Mouse (Mus musculus): ENCODE results near the gene Olfr1013.

Olfr1013 gene

DNA sequence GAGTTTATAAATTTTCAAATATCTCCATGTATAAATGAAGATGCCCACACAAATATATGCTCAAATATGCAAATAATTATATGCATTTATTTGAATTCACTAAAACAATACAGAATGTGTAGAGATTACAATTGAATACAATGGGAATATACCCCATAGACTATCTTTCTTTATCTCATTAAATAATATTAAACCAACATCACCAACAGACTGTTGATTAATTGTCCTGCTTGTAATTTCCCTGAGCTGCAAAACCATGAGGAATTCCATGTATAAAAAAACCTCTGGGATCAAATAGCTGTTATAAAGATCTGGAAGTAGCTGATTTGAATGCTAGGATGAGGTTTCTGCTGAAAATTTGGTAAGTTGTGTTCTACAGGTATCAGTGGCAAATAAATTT is at the start of gene Olfr1013:
TSS of gene Olfr1013 (plus strand) at position 301 of the 400 bp plus-strand sequence.
- DNase-seq (ENCODE audit: low spot score in 2 of 2), result no peak

GRCm38 (mm10) chr2:85725793-85726192 is 41.1 kb upstream of the Olfr1013 start:
- DNase-seq (ENCODE audit: low spot score in 2 of 2), result no peak

DNA sequence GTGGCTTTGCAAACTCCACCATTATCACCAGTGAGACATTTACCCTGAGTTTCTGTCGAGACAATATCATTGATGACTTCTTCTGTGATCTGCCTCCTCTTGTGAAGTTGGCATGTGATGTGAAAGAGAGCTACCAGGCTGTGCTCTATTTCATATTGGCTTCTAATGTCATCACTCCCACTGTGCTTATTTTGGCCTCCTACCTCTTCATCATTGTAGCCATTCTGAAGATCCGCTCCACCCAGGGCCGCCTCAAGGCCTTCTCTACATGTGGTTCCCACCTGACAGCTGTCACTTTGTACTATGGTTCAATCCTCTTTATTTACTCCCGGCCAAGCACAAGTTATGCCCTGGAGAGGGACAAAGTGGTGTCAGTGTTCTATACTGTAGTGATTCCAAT is 13.1 kb upstream of the Olfr1013 start:
- no peak for DNase-seq (ENCODE audit: low spot score in 2 of 2)

DNA sequence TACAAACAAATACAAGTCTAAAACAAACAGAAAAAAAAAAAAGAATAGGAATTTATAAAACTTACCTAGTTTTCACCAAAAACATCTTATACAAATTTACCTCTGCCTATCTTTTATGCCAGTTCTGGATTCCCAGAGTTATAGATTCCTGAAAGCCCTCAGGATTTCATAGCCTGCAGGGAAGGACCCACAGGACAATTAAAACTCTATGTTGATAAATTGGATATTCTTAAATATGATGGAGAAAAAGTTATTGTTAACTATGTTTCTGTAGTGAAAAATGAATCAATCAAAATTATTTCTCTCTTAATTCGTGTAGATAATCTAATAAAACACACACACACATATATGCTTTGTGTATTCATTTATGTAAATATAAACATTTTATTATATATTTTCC is 4.2 kb upstream of the Olfr1013 start, which contains the start of gene Olfr1012:
TSS of gene Olfr1012 (minus strand) at position 101 of the 400 bp plus-strand sequence.
- no peak for DNase-seq (ENCODE audit: low spot score in 2 of 2)

DNA sequence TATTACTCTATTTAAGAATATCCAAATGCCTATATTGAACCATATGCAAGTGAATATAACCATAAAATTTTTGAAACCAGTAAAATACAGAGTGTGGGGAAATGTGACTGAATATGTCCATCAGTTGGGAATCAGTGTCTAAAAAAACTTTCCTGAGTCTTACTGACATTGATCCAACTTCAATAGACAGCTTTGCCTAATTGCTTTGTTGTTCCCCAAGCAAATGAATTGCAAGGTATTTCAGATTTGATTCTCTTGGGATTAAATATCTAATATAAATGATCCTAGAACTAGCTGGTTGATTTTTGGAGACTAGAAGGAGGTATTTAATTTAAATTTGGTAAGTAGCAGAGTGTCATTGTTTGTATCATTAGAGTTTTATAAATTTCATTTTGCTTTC is 5.5 kb downstream of the Olfr1013 start, which contains the start of gene Olfr1014:
TSS of gene Olfr1014 (plus strand) at position 301 of the 400 bp plus-strand sequence.
- DNase-seq (ENCODE audit: low spot score in 2 of 2), result no peak

- DNase-seq (ENCODE audit: low spot score in 2 of 2), result no peak
Measured at GRCm38 (mm10) chr2:85781717-85782116, 14.8 kb downstream of the Olfr1013 start, which contains the start of gene Olfr1015. Olfr1015 (plus strand) TSS chr2:85782017.

DNA sequence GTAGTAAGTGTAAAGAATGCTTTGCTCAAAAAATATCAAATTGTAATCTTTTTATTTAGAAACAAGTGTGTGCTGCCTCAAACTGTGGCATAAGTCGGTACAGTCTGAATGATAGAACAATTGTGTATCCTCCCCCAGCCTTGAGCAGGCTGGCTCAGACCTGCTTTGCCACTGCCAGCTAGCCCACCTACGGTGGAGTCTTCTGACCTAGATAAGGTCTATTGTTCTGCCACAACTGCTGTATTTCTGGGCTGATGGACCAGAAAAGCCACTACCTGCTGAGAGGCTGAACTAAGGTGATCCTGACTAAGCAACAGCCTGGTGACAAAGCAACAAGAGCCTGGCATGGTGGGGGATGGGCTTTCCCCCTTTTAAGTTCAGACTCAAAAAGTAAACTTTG is 25.4 kb downstream of the Olfr1013 start:
- DNase-seq (ENCODE audit: low spot score in 2 of 2), result no peak

GRCm38 (mm10) chr2:85802444-85802843 is 35.5 kb downstream of the Olfr1013 start, which contains the start of gene Olfr1016:
Olfr1016 (minus strand) TSS chr2:85802544.
- DNase-seq (ENCODE audit: low spot score in 2 of 2), result no peak

- DNase-seq (ENCODE audit: low spot score in 2 of 2), result no peak
Measured at GRCm38 (mm10) chr2:85804501-85804900, 37.6 kb downstream of the Olfr1013 start.

GRCm38 (mm10) chr2:85818179-85818578 is 51.3 kb downstream of the Olfr1013 start, which contains the start of gene Olfr1018:
Olfr1018 (plus strand) TSS chr2:85818479.
- no peak for DNase-seq (ENCODE audit: low spot score in 2 of 2)
